Mouse (Mus musculus): ENCODE results near the gene D130040H23Rik. TPM values are rescaled to one million over a fixed set of nuclear protein-coding genes. Genes with fewer than 3 reads are reported as not detected.

Gene D130040H23Rik
- not detected in 2 replicates for polyA plus RNA-seq (2012; rRNA removed)

GRCm38 (mm10) chr8:69270386-69271202 lies at the start of gene D130040H23Rik:
Gene D130040H23Rik (plus strand): TSS chr8:69271080.

Other genes with a start within 250 kb of the D130040H23Rik start
- 0.18 and 0.45 TPM in 2 replicates for gene Zfp930, start 62.0 kb upstream of the D130040H23Rik start, polyA plus RNA-seq (2012; rRNA removed)
- gene Gm9495, start 182.5 kb downstream of the D130040H23Rik start, polyA plus RNA-seq (2012; rRNA removed), result not detected in 2 replicates

Data from stomach, adult 2 months (tissue).